Mouse (Mus musculus) cerebellum, adult 2 months (tissue): ENCODE results near the gene Arhgap11a. TPM values are rescaled to one million over a fixed set of nuclear protein-coding genes. Genes with fewer than 3 reads are reported as not detected.

Source experiments
- DNase-seq, 2 experiments: peaks; one replicate each; pipeline ENCODE4 v3.0.0; 2021
- H3K27ac ChIP-seq: fragments of 200-500 bp; 2 replicates; pipeline ENCODE4 v1.5.1; 2012; ENCODE audit warnings: low read length, control low read depth, inconsistent platforms; ENCODE audit not compliant: insufficient read depth
- H3K27me3 ChIP-seq: fragments of 200-500 bp; 2 replicates; pipeline ENCODE4 v1.6.1; 2012; ENCODE audit warnings: inconsistent platforms, mild to moderate bottlenecking, low read length, moderate library complexity; ENCODE audit not compliant: control insufficient read depth, insufficient read depth
- H3K4me1 ChIP-seq: fragments of 200-500 bp; 2 replicates; pipeline ENCODE4 v1.6.1; 2011; ENCODE audit warnings: low read length; ENCODE audit not compliant: control insufficient read depth, insufficient read depth
- H3K4me3 ChIP-seq: fragments of 200-500 bp; replicated peaks from 2 replicates; pipeline ENCODE3; 2011; ENCODE audit warnings: mild to moderate bottlenecking, low read depth, low read length, control low read depth; ENCODE audit not compliant: insufficient read depth
- CTCF ChIP-seq: fragments of 200-500 bp; IDR thresholded peaks from 2 replicates; pipeline ENCODE4 v1.5.1; 2011; ENCODE audit warnings: low read depth, mild to moderate bottlenecking, control low read depth, low read length, moderate library complexity, borderline replicate concordance; ENCODE audit not compliant: insufficient read depth
- POLR2A ChIP-seq: fragments of 200-500 bp; IDR thresholded peaks from 2 replicates; pipeline ENCODE4 v1.6.1; 2011; ENCODE audit warnings: low read length, control low read depth, borderline replicate concordance; ENCODE audit not compliant: insufficient read depth
- WGBS: fragments of 180-500 bp; shearing (Covaris S2); methylation state at CpG from one replicate; pipeline ENCODE4 v1.1.7; 2018; 5-methylcytosine and 5-hydroxymethylcytosine counted together
- polyA plus RNA-seq: library from polyadenylated mRNA; depleted of rRNA; stranded (reverse); fragments of >200 nt; gene quantifications from 2 replicates; pipeline ENCODE4 v1.2.3, GENCODE M21; 2012

Gene Arhgap11a
- polyA plus RNA-seq, 1 experiment: 1.8 TPM

- 3% methylated on average over 17 of the region's 17 CpGs for WGBS
- DNase-seq: peak in 1 of 2 experiments; percentile 47
- Histone ChIP-seq H3K4me3 (peak overlapping the region; percentile 92), H3K27me3 (no peaks in the 10 kb centered on the region), H3K4me1 (peaks cover 19% of the 10 kb centered on the region; the same call in 1 of the 2 replicates), H3K27ac (peak overlapping the region; percentile 76)
- TF ChIP-seq POLR2A (no peak), CTCF (no peak)
Measured at GRCm38 (mm10) chr2:113828086-113828942, 20.1 kb downstream of the Arhgap11a start.

DNA sequence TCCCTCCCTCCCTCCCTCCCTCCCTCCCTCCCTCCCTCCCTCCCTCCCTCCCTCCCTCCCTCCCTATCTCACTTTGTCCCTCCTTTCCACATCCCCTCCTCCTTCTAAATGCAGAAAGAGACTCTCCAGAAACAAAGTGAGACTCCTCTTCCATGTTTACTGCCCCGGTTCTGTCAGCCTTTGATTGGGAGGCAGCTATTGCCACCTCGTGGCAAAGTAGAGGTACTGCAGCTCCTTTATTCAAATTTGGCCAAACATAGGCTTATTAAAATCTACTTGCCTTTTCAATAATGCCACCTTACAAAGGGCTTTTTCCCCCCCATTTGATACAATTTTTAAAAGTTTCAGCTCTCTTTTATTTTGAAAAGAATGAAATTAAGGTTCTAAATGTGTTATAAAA, 24.6 kb downstream of the Arhgap11a start:
- Histone ChIP-seq H3K4me1 (peaks cover 25% of the 10 kb centered on the region; the same call in 1 of the 2 replicates), H3K27me3 (no peaks in the 10 kb centered on the region), H3K4me3 (no peak overlapping the region), H3K27ac (no peak overlapping the region)
- peak; percentile 54 to 68 for DNase-seq
- 0% methylated on average over 2 of the region's 2 CpGs for WGBS
- no peak for TF ChIP-seq POLR2A
- peak; percentile 78 for TF ChIP-seq CTCF

DNA sequence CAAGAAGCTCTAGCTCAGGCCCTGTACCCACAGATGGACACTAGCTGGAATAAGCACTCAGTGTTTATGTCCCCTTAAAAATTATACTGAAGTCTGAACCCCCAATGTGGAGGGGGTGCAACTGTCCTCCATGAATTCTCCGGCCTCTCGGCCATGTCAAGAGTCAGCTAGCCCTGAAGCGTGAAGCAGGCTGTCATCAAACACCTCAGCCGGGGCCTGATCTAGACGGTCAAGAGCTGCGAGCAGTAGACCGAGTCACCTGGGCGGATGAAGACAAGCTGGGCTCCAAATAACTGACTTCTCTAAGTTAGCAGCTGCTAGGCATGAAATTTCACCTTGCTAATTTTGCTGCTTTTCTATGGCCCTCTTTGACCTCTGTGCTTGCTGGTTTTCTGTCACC, 26.1 kb downstream of the Arhgap11a start:
- Histone ChIP-seq H3K4me3 (no peak overlapping the region), H3K27me3 (no peaks in the 10 kb centered on the region), H3K4me1 (peaks cover 37% of the 10 kb centered on the region), H3K27ac (no peak overlapping the region)
- no peak for TF ChIP-seq POLR2A
- TF ChIP-seq CTCF: no peak
- no peak for DNase-seq
- 94% methylated on average over 8 of the region's 8 CpGs for WGBS

- no peak overlapping the region for H3K4me3 ChIP-seq
- no peak for DNase-seq
- H3K27me3 ChIP-seq: no peaks in the 10 kb centered on the region
- TF ChIP-seq POLR2A (no peak), CTCF (no peak)
- peaks cover 30% of the 10 kb centered on the region for H3K4me1 ChIP-seq
- WGBS: 66% methylated on average over 12 of the region's 12 CpGs
- H3K27ac ChIP-seq: no peak overlapping the region
Measured at GRCm38 (mm10) chr2:113821176-113821734, 27.2 kb downstream of the Arhgap11a start.

- Histone ChIP-seq H3K4me1 (peaks cover 26% of the 10 kb centered on the region), H3K4me3 (no peak overlapping the region), H3K27ac (no peak overlapping the region), H3K27me3 (no peaks in the 10 kb centered on the region)
- no peak for DNase-seq
- 96% methylated on average over 15 of the region's 15 CpGs for WGBS
- TF ChIP-seq CTCF (no peak), POLR2A (no peak)
Measured at GRCm38 (mm10) chr2:113820117-113820516, 28.3 kb downstream of the Arhgap11a start.

GRCm38 (mm10) chr2:113817681-113818606, 30.5 kb downstream of the Arhgap11a start:
- WGBS: 16% methylated on average over 14 of the region's 14 CpGs
- H3K27me3 ChIP-seq: no peaks in the 10 kb centered on the region
- DNase-seq: peak in 1 of 2 experiments; percentile 47
- peaks cover 15% of the 10 kb centered on the region for H3K4me1 ChIP-seq
- no peak overlapping the region for H3K4me3 ChIP-seq
- no peak overlapping the region; the same call in 1 of the 2 replicates for H3K27ac ChIP-seq
- no peak for TF ChIP-seq POLR2A
- TF ChIP-seq CTCF: no peak

DNA sequence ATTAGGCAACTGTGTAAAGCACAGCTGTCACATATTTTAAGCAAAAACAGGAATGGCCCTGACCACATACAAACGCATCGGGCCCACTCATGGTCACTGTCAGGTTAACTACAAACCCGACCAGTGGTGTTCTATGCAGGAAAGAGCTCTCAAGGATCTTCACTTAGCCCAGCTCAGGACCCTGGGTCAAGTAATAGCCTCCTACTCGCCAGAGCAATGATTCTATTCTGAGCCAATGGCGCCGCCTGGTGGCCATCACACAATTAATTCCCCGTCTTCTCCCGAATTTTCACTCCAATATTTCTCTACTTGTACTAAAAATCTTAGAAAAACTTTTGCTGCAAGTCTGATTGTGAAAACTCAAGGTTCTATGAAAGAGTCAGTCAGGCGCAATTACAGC, 40.8 kb downstream of the Arhgap11a start:
- peaks cover 29% of the 10 kb centered on the region for H3K4me1 ChIP-seq
- 45% methylated on average over 9 of the region's 9 CpGs for WGBS
- no peak for TF ChIP-seq POLR2A
- TF ChIP-seq CTCF: peak; percentile 69; the same call in 1 of the 2 replicates
- H3K27me3 ChIP-seq: no peaks in the 10 kb centered on the region
- H3K4me3 ChIP-seq: no peak overlapping the region
- DNase-seq: peak; percentile 60 to 73
- no peak overlapping the region for H3K27ac ChIP-seq
